Mouse (Mus musculus): ENCODE data around the gene Bcl2a1d.
"Not testable (repeated sequence)": the region's sequence is repeated elsewhere in the genome, so short reads cannot be mapped to it uniquely, and the experiment has no call there.

- not testable (repeated sequence) for TF ChIP-seq CTCF, EP300 (IDR thresholded peaks at IDR 0.05; ENCODE audit: low read depth)
Observed at GRCm38 (mm10) chr9:88714515-88714914, 17.2 kb downstream of the Bcl2a1d start.
